Mouse (Mus musculus) hindbrain, embryonic 11.5 days (tissue): ENCODE measurements at regions not wholly inside any gene's neighbourhood (a gene's known extent, or its start where the extent isn't known, plus 50 kb on each side); places are given as distances from the start of the nearest gene placed in this dataset.

Source experiments
- ATAC-seq: fragments of 200-750 bp; cut with Nextera tagmentation; 2 replicates; pipeline ENCODE4 v1.8.0; 2017; ENCODE audit warnings: mild to moderate bottlenecking, moderate TSS enrichment, moderate library complexity; ENCODE audit not compliant: low FRiP score
- DNase-seq: peaks from one replicate; pipeline ENCODE4 v3.0.0-alpha.2; 2015; ENCODE audit warnings: low spot score
- H3K27ac ChIP-seq: fragments of 300-500 bp; sonication (generic); 2 replicates; pipeline ENCODE4 v1.5.1; 2014; ENCODE audit warnings: mild to moderate bottlenecking, low read depth, low read length
- H3K27me3 ChIP-seq: fragments of 300-500 bp; sonication (generic); 2 replicates; pipeline ENCODE4 v1.6.1; 2014; ENCODE audit warnings: mild to moderate bottlenecking, low read length, moderate library complexity, mixed read lengths; ENCODE audit not compliant: control insufficient read depth, insufficient read depth
- H3K36me3 ChIP-seq: fragments of 300-500 bp; sonication (generic); 2 replicates; pipeline ENCODE4 v1.6.1; 2014; ENCODE audit warnings: mild to moderate bottlenecking, low read length, moderate library complexity, mixed read lengths; ENCODE audit not compliant: control insufficient read depth, insufficient read depth
- H3K4me1 ChIP-seq: fragments of 300-500 bp; sonication (generic); replicated peaks from 2 replicates; pipeline ENCODE4 v1.6.1; 2014; ENCODE audit warnings: low read length, mixed read lengths; ENCODE audit not compliant: control insufficient read depth, insufficient read depth
- H3K4me2 ChIP-seq: fragments of 300-500 bp; sonication (generic); replicated peaks from 2 replicates; pipeline ENCODE4 v1.6.1; 2014; ENCODE audit warnings: mild to moderate bottlenecking, low read depth, low read length
- H3K4me3 ChIP-seq: fragments of 300-500 bp; sonication (generic); 2 replicates; pipeline ENCODE4 v1.5.1; 2014; ENCODE audit warnings: low read depth, low read length
- H3K9ac ChIP-seq: fragments of 300-500 bp; sonication (generic); 2 replicates; pipeline ENCODE4 v1.6.1; 2014; ENCODE audit warnings: low read depth, low read length
- H3K9me3 ChIP-seq: fragments of 300-500 bp; sonication (generic); 2 replicates; pipeline ENCODE4 v1.6.1; 2016; ENCODE audit warnings: low read length; ENCODE audit not compliant: control insufficient read depth
- WGBS: fragments of 180-500 bp; shearing (Covaris S2); extraction: QIAGEN DNeasy Blood & Tissue Kit; methylation state at CpG from one replicate; pipeline ENCODE4 v1.1.7; 2014; 5-methylcytosine and 5-hydroxymethylcytosine counted together

- no peaks in the 10 kb centered on the region for H3K27me3 ChIP-seq
- H3K27ac ChIP-seq, result no peak overlapping the region
- H3K4me1 ChIP-seq, result no peaks in the 10 kb centered on the region
- no peak overlapping the region for H3K4me2 ChIP-seq
- H3K4me3 ChIP-seq, result no peak overlapping the region
- H3K9ac ChIP-seq, result no peak overlapping the region
- no peaks in the 10 kb centered on the region for H3K9me3 ChIP-seq
- 87% methylated on average over 4 of the region's 4 CpGs for WGBS
- DNase-seq (no peak), ATAC-seq (no peak)
- no peaks in the 10 kb centered on the region for H3K36me3 ChIP-seq
Measured at GRCm38 (mm10) chr19:35890191-35890590, 167.1 kb downstream of the Htr7 start.

GRCm38 (mm10) chr19:35886270-35886669 lies 171.0 kb downstream of the Htr7 start:
- Histone ChIP-seq H3K36me3 (no peaks in the 10 kb centered on the region), H3K4me2 (no peak overlapping the region), H3K4me3 (no peak overlapping the region), H3K4me1 (no peaks in the 10 kb centered on the region), H3K9me3 (no peaks in the 10 kb centered on the region), H3K27ac (no peak overlapping the region), H3K9ac (no peak overlapping the region), H3K27me3 (no peaks in the 10 kb centered on the region)
- DNase-seq (no peak), ATAC-seq (no peak)
- WGBS, result 85% methylated on average over 5 of the region's 5 CpGs

GRCm38 (mm10) chr19:35881810-35882485 lies 175.4 kb downstream of the Htr7 start:
- Histone ChIP-seq H3K4me1 (no peaks in the 10 kb centered on the region), H3K27ac (no peak overlapping the region), H3K9me3 (no peaks in the 10 kb centered on the region), H3K36me3 (no peaks in the 10 kb centered on the region), H3K4me3 (no peak overlapping the region), H3K9ac (no peak overlapping the region), H3K4me2 (no peak overlapping the region), H3K27me3 (no peaks in the 10 kb centered on the region)
- DNase-seq (no peak), ATAC-seq (no peak)
- WGBS, result 92% methylated on average over 13 of the region's 13 CpGs

- Histone ChIP-seq H3K36me3 (no peaks in the 10 kb centered on the region), H3K9me3 (no peaks in the 10 kb centered on the region), H3K4me2 (no peak overlapping the region), H3K4me1 (no peaks in the 10 kb centered on the region), H3K4me3 (no peak overlapping the region), H3K27me3 (no peaks in the 10 kb centered on the region), H3K9ac (no peak overlapping the region), H3K27ac (no peak overlapping the region)
- no peak for ATAC-seq
- WGBS, result 79% methylated on average over 1 of the region's 1 CpGs
- DNase-seq, result no peak
Measured at GRCm38 (mm10) chr19:35875464-35875863, 181.8 kb downstream of the Htr7 start.

GRCm38 (mm10) chr19:35870720-35871119 lies 186.6 kb downstream of the Htr7 start:
- H3K27ac ChIP-seq, result no peak overlapping the region
- no peaks in the 10 kb centered on the region for H3K4me1 ChIP-seq
- no peaks in the 10 kb centered on the region for H3K27me3 ChIP-seq
- no peak overlapping the region for H3K4me2 ChIP-seq
- DNase-seq (no peak), ATAC-seq (no peak)
- H3K9ac ChIP-seq, result no peak overlapping the region
- H3K36me3 ChIP-seq, result no peaks in the 10 kb centered on the region
- H3K9me3 ChIP-seq, result no peaks in the 10 kb centered on the region
- WGBS, result 81% methylated on average over 4 of the region's 4 CpGs
- H3K4me3 ChIP-seq, result no peak overlapping the region

GRCm38 (mm10) chr19:35868543-35868942 lies 188.8 kb downstream of the Htr7 start:
- Histone ChIP-seq H3K27ac (no peak overlapping the region), H3K4me3 (no peak overlapping the region), H3K36me3 (no peaks in the 10 kb centered on the region), H3K4me2 (no peak overlapping the region), H3K9me3 (no peaks in the 10 kb centered on the region), H3K4me1 (no peaks in the 10 kb centered on the region), H3K27me3 (no peaks in the 10 kb centered on the region), H3K9ac (no peak overlapping the region)
- ATAC-seq (no peak), DNase-seq (no peak)
- WGBS, result 90% methylated on average over 3 of the region's 3 CpGs

GRCm38 (mm10) chr19:35863049-35863448 lies 194.3 kb downstream of the Htr7 start:
- 93% methylated on average over 6 of the region's 6 CpGs for WGBS
- no peak overlapping the region for H3K4me3 ChIP-seq
- H3K27me3 ChIP-seq, result no peaks in the 10 kb centered on the region
- H3K4me1 ChIP-seq, result no peaks in the 10 kb centered on the region
- no peaks in the 10 kb centered on the region for H3K9me3 ChIP-seq
- DNase-seq (no peak), ATAC-seq (no peak)
- H3K9ac ChIP-seq, result no peak overlapping the region
- no peak overlapping the region for H3K27ac ChIP-seq
- no peak overlapping the region for H3K4me2 ChIP-seq
- no peaks in the 10 kb centered on the region for H3K36me3 ChIP-seq

GRCm38 (mm10) chr19:35861421-35861820 lies 195.9 kb downstream of the Htr7 start:
- Histone ChIP-seq H3K4me3 (no peak overlapping the region), H3K4me2 (no peak overlapping the region), H3K4me1 (no peaks in the 10 kb centered on the region), H3K27ac (no peak overlapping the region), H3K27me3 (no peaks in the 10 kb centered on the region), H3K9ac (no peak overlapping the region), H3K9me3 (no peaks in the 10 kb centered on the region), H3K36me3 (no peaks in the 10 kb centered on the region)
- ATAC-seq (no peak), DNase-seq (no peak)
- 72% methylated on average over 4 of the region's 4 CpGs for WGBS

GRCm38 (mm10) chr19:35832992-35833391 lies 224.3 kb downstream of the Htr7 start:
- Histone ChIP-seq H3K36me3 (no peaks in the 10 kb centered on the region), H3K4me3 (no peak overlapping the region), H3K27me3 (no peaks in the 10 kb centered on the region), H3K9me3 (no peaks in the 10 kb centered on the region), H3K9ac (no peak overlapping the region), H3K27ac (no peak overlapping the region), H3K4me2 (no peak overlapping the region), H3K4me1 (no peaks in the 10 kb centered on the region)
- 8% methylated on average over 4 of the region's 4 CpGs for WGBS
- DNase-seq (peak; percentile 53), ATAC-seq (no peak)
